Mouse (Mus musculus) E14TG2a.4 (cell line): ENCODE data around the gene Col6a2.

Experiments
- CTCF ChIP-seq: conservative IDR thresholded peaks from 2 replicates; pipeline ENCODE4 v1.5.1; 2014; ENCODE audit warnings: low read length
- NANOG ChIP-seq: IDR thresholded peaks from 2 replicates; pipeline ENCODE4 v1.6.1; 2014; ENCODE audit warnings: borderline replicate concordance, low read length, mixed read lengths

- TF ChIP-seq CTCF (no peak), NANOG (no peak)
Observed at GRCm38 (mm10) chr10:76622411-76622810, 1.0 kb downstream of the Col6a2 start.
